Mouse (Mus musculus) cortical plate, adult 2 months (tissue): Measurements from ENCODE around the gene Ptprn2.

Experiments used
- CTCF ChIP-seq: fragments of 200-500 bp; IDR thresholded peaks from 2 replicates; pipeline ENCODE4 v1.5.1; 2011; ENCODE audit warnings: mild to moderate bottlenecking, control low read depth, low read length; ENCODE audit not compliant: insufficient read depth; ENCODE audit errors: extremely low read depth
- POLR2A ChIP-seq: fragments of 200-500 bp; IDR thresholded peaks from 2 replicates; pipeline ENCODE4 v1.6.1; 2011; ENCODE audit warnings: mild to moderate bottlenecking, low read length, control low read depth; ENCODE audit not compliant: insufficient read depth; ENCODE audit errors: extremely low read depth

- TF ChIP-seq CTCF (no peak), POLR2A (no peak)
Measured at GRCm38 (mm10) chr12:116981315-116981714, 495.8 kb downstream of the Ptprn2 start.
